Mouse (Mus musculus) small intestine, adult 2 months (tissue): ENCODE data around the gene Eif3l.

Experiments
- CTCF ChIP-seq: fragments of 200-500 bp; IDR thresholded peaks from 2 replicates; pipeline ENCODE4 v1.5.1; 2012; ENCODE audit warnings: low read depth, mild to moderate bottlenecking, control low read depth, inconsistent platforms, low read length, moderate library complexity, mixed read lengths; ENCODE audit not compliant: insufficient replicate concordance, insufficient read length; ENCODE audit errors: extremely low read depth
- POLR2A ChIP-seq: fragments of 200-500 bp; IDR thresholded peaks from 2 replicates; pipeline ENCODE4 v1.6.1; 2012; ENCODE audit warnings: low read depth, mild to moderate bottlenecking, control low read depth, inconsistent platforms, low read length, moderate library complexity

- TF ChIP-seq CTCF (no peak), POLR2A (no peak)
These were observed 45.3 kb upstream of the Eif3l start for GRCm38 (mm10) chr15:79029519-79030241.
